Comparison of ENCODE assay signal across 22 mouse cellular contexts in the genomic region with DNA sequence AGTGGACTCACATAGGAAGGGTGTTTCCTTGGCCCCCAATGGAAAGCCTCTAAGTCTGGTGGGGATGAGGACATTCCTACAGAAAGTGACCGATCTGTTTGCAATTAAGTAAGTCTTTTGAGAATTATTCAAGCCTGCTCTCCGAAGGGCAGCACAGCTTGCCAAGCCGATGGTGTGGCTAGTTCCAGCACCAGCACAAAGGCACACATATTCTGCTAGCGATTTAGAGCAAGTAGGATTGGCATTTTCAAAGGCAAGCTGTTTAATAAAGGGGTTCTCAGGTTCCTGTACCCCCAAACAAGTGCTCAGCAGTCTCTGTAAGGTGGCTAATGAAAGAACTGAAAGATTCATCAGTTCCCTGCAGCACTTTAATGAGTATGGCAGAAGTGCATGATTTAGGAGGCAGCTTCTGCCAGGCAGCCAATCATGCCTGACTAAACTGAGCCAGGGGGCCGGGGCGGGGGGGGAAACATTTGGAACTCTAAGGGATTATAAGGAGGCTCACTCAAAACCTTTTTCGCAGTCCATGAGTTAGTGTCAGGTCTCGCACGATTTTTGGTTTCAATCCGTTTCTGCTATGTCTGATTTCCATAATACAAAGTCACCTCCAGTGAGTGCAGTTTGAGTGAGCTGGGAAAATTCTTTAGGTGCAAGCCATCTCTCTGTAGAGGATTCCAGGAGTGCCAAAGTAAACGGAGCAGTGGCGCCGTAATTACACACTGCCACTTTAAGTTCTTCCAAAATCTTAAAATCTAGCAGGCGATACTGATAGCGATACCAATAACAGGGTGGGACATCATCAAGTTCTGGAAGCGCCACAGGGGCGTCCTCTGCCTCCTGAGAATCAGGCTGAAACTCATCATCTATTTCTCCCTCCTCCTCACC.
A peak's percentile ranks its signal among the peaks of the same experiment; 100 is the strongest.
DNase-seq lines count a peak whose midpoint lies in the region; ATAC-seq lines count a peak whose summit lies in the region.
"Had no signal": no experiment of that assay in that cellular context is flagged by ENCODE, and none has a peak within 500 bp of the region (broad histone marks: within the 10 kb centered on the region; RNA-seq: fewer than 3 reads in every experiment).

No protein-coding gene starts in this region.

- H3K36me3 ChIP-seq in embryonic facial prominence, embryonic 14.5 days (ENCODE audit: control insufficient read depth, insufficient read depth, low read length): no peaks in the 10 kb centered on the region
- H3K36me3 ChIP-seq in embryonic facial prominence, embryonic 10.5 days (replicated peaks): no peaks in the 10 kb centered on the region
- H3K36me3 ChIP-seq in kidney, embryonic 16.5 days (ENCODE audit: insufficient read depth, low read length): no peaks in the 10 kb centered on the region
- H3K36me3 ChIP-seq: embryonic facial prominence, embryonic 13.5 days; G1E; heart, embryonic 10.5 days; hindbrain, embryonic 12.5 days; intestine, embryonic 15.5 days had no signal

- no peak overlapping the region for H3K27ac ChIP-seq in embryonic facial prominence, embryonic 14.5 days (replicated peaks; ENCODE audit: low read depth, low read length)
- H3K27ac ChIP-seq in embryonic facial prominence, embryonic 10.5 days (replicated peaks): no peak overlapping the region
- H3K27ac ChIP-seq in kidney, embryonic 16.5 days (ENCODE audit: low read length): no peak overlapping the region
- H3K27ac ChIP-seq: embryonic facial prominence, embryonic 13.5 days; heart, embryonic 10.5 days; hindbrain, embryonic 12.5 days; intestine, embryonic 15.5 days had no signal

- WGBS in embryonic facial prominence, embryonic 14.5 days: 72% methylated on average over 17 of the region's 17 CpGs
- 82% methylated on average over 17 of the region's 17 CpGs for WGBS in embryonic facial prominence, embryonic 10.5 days
- WGBS in kidney, embryonic 16.5 days: 61% methylated on average over 17 of the region's 17 CpGs

- no peak for ATAC-seq in embryonic facial prominence, embryonic 14.5 days (ENCODE audit: low read depth)
- peak; percentile 69 for ATAC-seq in frontal cortex, adult (ENCODE audit: low TSS enrichment)
- ATAC-seq in kidney, embryonic 16.5 days (ENCODE audit: low FRiP score, low TSS enrichment): 0 out of 2 replicates have a peak, but pooled peaks have one; percentile 69
- ATAC-seq: CD4-positive, CD25-positive, alpha-beta regulatory T cell, adult 4 months; intestine, embryonic 15.5 days had no signal

- no peak overlapping the region for H3K9ac ChIP-seq in embryonic facial prominence, embryonic 14.5 days (ENCODE audit: low read depth, low read length)
- H3K9ac ChIP-seq in kidney, embryonic 16.5 days (replicated peaks; ENCODE audit: low read length): no peak overlapping the region
- H3K9ac ChIP-seq: embryonic facial prominence, embryonic 13.5 days; hindbrain, embryonic 12.5 days; intestine, embryonic 15.5 days had no signal

- H3K27me3 ChIP-seq in embryonic facial prominence, embryonic 14.5 days (replicated peaks; ENCODE audit: control insufficient read depth, insufficient read depth, low read length): no peaks in the 10 kb centered on the region
- H3K27me3 ChIP-seq in embryonic facial prominence, embryonic 10.5 days (replicated peaks; ENCODE audit: low read depth, poor library complexity, severe bottlenecking): no peaks in the 10 kb centered on the region
- no peaks in the 10 kb centered on the region for H3K27me3 ChIP-seq in kidney, embryonic 16.5 days (ENCODE audit: insufficient read depth, low read length)
- H3K27me3 ChIP-seq: embryonic facial prominence, embryonic 13.5 days; hindbrain, embryonic 12.5 days; intestine, embryonic 15.5 days had no signal

- DNase-seq in embryonic facial prominence, embryonic 14.5 days (ENCODE audit: low spot score): peak; percentile 2
- no peak for DNase-seq in embryonic facial prominence, embryonic 10.5 days (ENCODE audit: low spot score)
- DNase-seq in frontal cortex, adult 2 months (ENCODE audit: extremely low spot score in 1 of 2, low spot score in 1 of 2): no peak
- no peak for DNase-seq in kidney, adult 11 months
- DNase-seq in retina, postnatal 1 day: no peak
- DNase-seq: adrenal gland, postnatal 10 days; B cell, adult 2 months; cerebellum, adult 11-12 months; cerebellum, adult 9-10 months; cerebellum, postnatal 25 days; gastrocnemius, postnatal 36 days; heart, adult 18-20 months; heart, postnatal 10 days; heart, postnatal 4 days had no signal

- no peak overlapping the region for H3K4me2 ChIP-seq in embryonic facial prominence, embryonic 14.5 days (ENCODE audit: low read depth, low read length)
- 0 out of 2 replicates have a peak overlapping the region, but pooled peaks have one; percentile 26 for H3K4me2 ChIP-seq in kidney, embryonic 16.5 days (replicated peaks; ENCODE audit: low read depth, low read length)
- H3K4me2 ChIP-seq: embryonic facial prominence, embryonic 13.5 days; hindbrain, embryonic 12.5 days; intestine, embryonic 15.5 days had no signal

- H3K4me3 ChIP-seq in embryonic facial prominence, embryonic 14.5 days (ENCODE audit: low read depth, low read length): no peak overlapping the region
- no peak overlapping the region for H3K4me3 ChIP-seq in embryonic facial prominence, embryonic 10.5 days
- peak overlapping the region; percentile 13; the same call in 1 of the 2 replicates for H3K4me3 ChIP-seq in kidney, embryonic 16.5 days (ENCODE audit: low read length)
- H3K4me3 ChIP-seq: embryonic facial prominence, embryonic 13.5 days; heart, embryonic 10.5 days; hindbrain, embryonic 12.5 days; intestine, embryonic 15.5 days had no signal

- no peaks in the 10 kb centered on the region for H3K9me3 ChIP-seq in embryonic facial prominence, embryonic 14.5 days (ENCODE audit: control insufficient read depth, low read length)
- H3K9me3 ChIP-seq in embryonic facial prominence, embryonic 10.5 days: no peaks in the 10 kb centered on the region
- no peaks in the 10 kb centered on the region for H3K9me3 ChIP-seq in kidney, embryonic 16.5 days (ENCODE audit: low read length)
- H3K9me3 ChIP-seq: G1E; heart, embryonic 10.5 days; intestine, embryonic 15.5 days had no signal

- H3K4me1 ChIP-seq in embryonic facial prominence, embryonic 14.5 days (ENCODE audit: control insufficient read depth, insufficient read depth, low read length): no peaks in the 10 kb centered on the region
- no peaks in the 10 kb centered on the region for H3K4me1 ChIP-seq in embryonic facial prominence, embryonic 10.5 days
- H3K4me1 ChIP-seq in kidney, embryonic 16.5 days (ENCODE audit: insufficient read depth, low read length): 0 out of 2 replicates have a peak, but pooled peaks cover 7% of the 10 kb centered on the region
- H3K4me1 ChIP-seq: embryonic facial prominence, embryonic 13.5 days; heart, embryonic 10.5 days; hindbrain, embryonic 12.5 days; intestine, embryonic 15.5 days had no signal
